Mouse (Mus musculus) spleen, adult 2 months (tissue): ENCODE data around the gene Sarm1. TPM values are rescaled to one million over a fixed set of nuclear protein-coding genes. Genes with fewer than 3 reads are reported as not detected.

Experiments used
- DNase-seq, 2 experiments: peaks; one replicate each; pipeline versions ENCODE4 v3.0.0 to v3.0.0-alpha.2; 2012 to 2021; ENCODE audit warnings: low spot score in 2 of 2, low read depth in 1 of 2
- H3K27ac ChIP-seq: fragments of 200-500 bp; 2 replicates; pipeline ENCODE4 v1.5.1; 2012; ENCODE audit warnings: low read length, inconsistent platforms; ENCODE audit not compliant: insufficient read depth
- H3K27me3 ChIP-seq: fragments of 200-500 bp; 2 replicates; pipeline ENCODE4 v1.6.1; 2012; ENCODE audit warnings: mild to moderate bottlenecking, moderate library complexity, low read length, inconsistent platforms; ENCODE audit not compliant: control insufficient read depth, insufficient read depth
- H3K36me3 ChIP-seq: fragments of 200-500 bp; 2 replicates; pipeline ENCODE4 v1.6.1; 2012; ENCODE audit warnings: mild to moderate bottlenecking, low read length, inconsistent platforms; ENCODE audit not compliant: control insufficient read depth, insufficient read depth
- H3K4me1 ChIP-seq: fragments of 200-500 bp; 2 replicates; pipeline ENCODE4 v1.6.1; 2011; ENCODE audit warnings: inconsistent platforms; ENCODE audit not compliant: control insufficient read depth, insufficient read depth, insufficient read length
- H3K4me3 ChIP-seq: fragments of 200-500 bp; 2 replicates; pipeline ENCODE4 v1.5.1; 2011; ENCODE audit warnings: mild to moderate bottlenecking, inconsistent platforms; ENCODE audit not compliant: insufficient read depth, insufficient read length; ENCODE audit errors: extremely low read depth
- CTCF ChIP-seq: fragments of 200-500 bp; IDR thresholded peaks from 2 replicates; pipeline ENCODE4 v1.5.1; 2011; ENCODE audit warnings: mild to moderate bottlenecking, inconsistent platforms; ENCODE audit not compliant: insufficient read depth, insufficient read length, insufficient replicate concordance; ENCODE audit errors: extremely low read depth
- POLR2A ChIP-seq: fragments of 200-500 bp; IDR thresholded peaks from 2 replicates; pipeline ENCODE4 v1.6.1; 2011; ENCODE audit warnings: low read depth, low read length, inconsistent platforms
- WGBS: fragments of 180-500 bp; shearing (Covaris S2); methylation state at CpG from one replicate; pipeline ENCODE4 v1.1.7; 2018; 5-methylcytosine and 5-hydroxymethylcytosine counted together
- polyA plus RNA-seq: library from polyadenylated mRNA; depleted of rRNA; stranded (reverse); fragments of >200 nt; gene quantifications from 2 replicates; pipeline ENCODE4 v1.2.3, GENCODE M21; 2012

The Sarm1 gene
- polyA plus RNA-seq, 1 experiment: 0.51 TPM

GRCm38 (mm10) chr11:78512025-78512957, 14.7 kb upstream of the Sarm1 start, which contains the start of the genes Tmem199 and Poldip2:
TSS of gene Tmem199 (minus strand) at chr11:78512172.
TSS of gene Poldip2 (plus strand) at chr11:78512193.
- DNase-seq: peak; percentile 85 to 87
- H3K27me3 ChIP-seq: no peaks in the 10 kb centered on the region
- no peaks in the 10 kb centered on the region; the same call in 1 of the 2 replicates for H3K4me1 ChIP-seq
- H3K4me3 ChIP-seq: peak within 1 kb of the TSS; percentile 100
- TF ChIP-seq CTCF (no peak), POLR2A (peak; percentile 82)
- whole genome bisulfite sequencing: under 1% methylated on average over 66 of the region's 67 CpGs
- peak within 1 kb of the TSS; percentile 91 for H3K27ac ChIP-seq
- H3K36me3 ChIP-seq: peaks cover 16% of the 10 kb centered on the region

- TF ChIP-seq CTCF (no peak), POLR2A (no peak)
Observed at GRCm38 (mm10) chr11:78509148-78509547, 11.6 kb upstream of the Sarm1 start.

GRCm38 (mm10) chr11:78505430-78505829, 7.9 kb upstream of the Sarm1 start:
- H3K27me3 ChIP-seq: no peaks in the 10 kb centered on the region
- peaks cover 18% of the 10 kb centered on the region for H3K36me3 ChIP-seq
- no peaks in the 10 kb centered on the region for H3K4me1 ChIP-seq
- H3K4me3 ChIP-seq: no peak overlapping the region
- WGBS: 81% methylated on average over 3 of the region's 3 CpGs
- no peak for DNase-seq
- TF ChIP-seq POLR2A: no peak
- TF ChIP-seq CTCF: no peak
- no peak overlapping the region for H3K27ac ChIP-seq

More at GRCm38 (mm10) chr11:78509148-78509547, 11.6 kb upstream of the Sarm1 start:
- H3K27ac ChIP-seq: no peak overlapping the region
- H3K27me3 ChIP-seq: no peaks in the 10 kb centered on the region
- no peak overlapping the region for H3K4me3 ChIP-seq
- DNase-seq: no peak
- 92% methylated on average over 5 of the region's 5 CpGs for WGBS
- peaks cover 18% of the 10 kb centered on the region for H3K36me3 ChIP-seq
- H3K4me1 ChIP-seq: no peaks in the 10 kb centered on the region; the same call in 1 of the 2 replicates

- no peak within 1 kb of the TSS for H3K4me3 ChIP-seq
- no peak for TF ChIP-seq CTCF
- no peak for TF ChIP-seq POLR2A
- H3K4me1 ChIP-seq: no peaks in the 10 kb centered on the region
- DNase-seq: no peak
- WGBS: 66% methylated on average over 7 of the region's 7 CpGs
- H3K36me3 ChIP-seq: peaks cover 12% of the 10 kb centered on the region
- H3K27me3 ChIP-seq: no peaks in the 10 kb centered on the region
- H3K27ac ChIP-seq: no peak within 1 kb of the TSS
Observed at GRCm38 (mm10) chr11:78502909-78503650, 5.5 kb upstream of the Sarm1 start, which contains the start of gene Sebox. TSS of gene Sebox (plus strand) at chr11:78503447.

- H3K4me3 ChIP-seq: no peak overlapping the region
- peaks cover 5% of the 10 kb centered on the region for H3K27me3 ChIP-seq
- peaks cover 7% of the 10 kb centered on the region for H3K4me1 ChIP-seq
- no peak for DNase-seq
- TF ChIP-seq CTCF (no peak), POLR2A (no peak)
- H3K36me3 ChIP-seq: peaks cover 3% of the 10 kb centered on the region; the same call in 1 of the 2 replicates
- WGBS: 77% methylated on average over 20 of the region's 20 CpGs
- H3K27ac ChIP-seq: no peak overlapping the region
Observed at GRCm38 (mm10) chr11:78501529-78501928, 4.0 kb upstream of the Sarm1 start.

- no peak for TF ChIP-seq POLR2A
- peaks cover 7% of the 10 kb centered on the region for H3K27me3 ChIP-seq
- 84% methylated on average over 9 of the region's 9 CpGs for WGBS
- H3K36me3 ChIP-seq: 0 out of 2 replicates have a peak, but pooled peaks cover 3% of the 10 kb centered on the region
- no peak overlapping the region for H3K27ac ChIP-seq
- H3K4me1 ChIP-seq: peaks cover 7% of the 10 kb centered on the region
- H3K4me3 ChIP-seq: no peak overlapping the region
- DNase-seq: no peak
Observed at GRCm38 (mm10) chr11:78500623-78501202, 3.2 kb upstream of the Sarm1 start.
